16 mouse cellular contexts compared by ENCODE assay signal in the genomic region with DNA sequence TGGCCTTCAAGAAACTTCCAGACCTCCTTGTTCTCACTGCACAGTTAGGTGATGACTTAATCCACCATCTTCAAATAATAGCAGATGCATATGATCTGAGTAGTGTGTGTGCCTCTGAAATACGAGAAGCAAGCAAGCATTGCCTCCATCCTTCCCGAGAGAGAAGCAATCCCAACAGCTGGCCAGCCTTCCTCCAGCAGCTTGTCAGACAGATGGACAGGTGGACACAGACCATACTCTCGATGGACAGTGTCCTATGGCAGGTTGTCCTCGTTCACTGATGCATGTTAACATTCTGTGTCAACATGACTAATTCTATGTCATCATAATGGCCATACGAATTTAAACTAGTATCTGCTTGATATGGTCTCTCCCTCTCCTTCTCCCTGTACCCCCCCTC. TPM values are rescaled to one million over a fixed set of nuclear protein-coding genes. Genes with fewer than 3 reads are reported as not detected.
"Had no signal": no experiment of that assay in that cellular context is flagged by ENCODE, and none has a peak within 500 bp of the region (broad histone marks: within the 10 kb centered on the region; RNA-seq: fewer than 3 reads in every experiment).

No protein-coding gene starts in this region.

- H3K4me1 ChIP-seq: liver, embryonic 12.5 days had no signal

- H3K27me3 ChIP-seq: liver, embryonic 12.5 days; neural tube, embryonic 13.5 days; neural tube, embryonic 15.5 days; stomach, embryonic 15.5 days had no signal

- H3K9me3 ChIP-seq: liver, embryonic 12.5 days; midbrain, embryonic 13.5 days; neural tube, embryonic 13.5 days; neural tube, embryonic 15.5 days; stomach, embryonic 15.5 days had no signal

- H3K27ac ChIP-seq: liver, embryonic 12.5 days; liver, embryonic 14.5 days; midbrain, embryonic 13.5 days; neural tube, embryonic 13.5 days; stomach, embryonic 15.5 days; stomach, postnatal 0 days had no signal

- H3K9ac ChIP-seq: liver, embryonic 12.5 days; liver, embryonic 14.5 days; lung, embryonic 14.5 days; neural tube, embryonic 13.5 days; neural tube, embryonic 15.5 days; stomach, embryonic 15.5 days had no signal

- DNase-seq: lung, adult 18-20 months; lung, postnatal 10 days; lung, postnatal 4 days; right cerebral cortex, adult 18-20 months; thymus, adult 2 months; thymus, postnatal 25 days; thymus, postnatal 4 days had no signal

- H3K4me3 ChIP-seq: liver, embryonic 12.5 days; midbrain, embryonic 13.5 days; neural tube, embryonic 13.5 days; neural tube, embryonic 15.5 days; stomach, embryonic 15.5 days had no signal

- ATAC-seq: liver, embryonic 12.5 days had no signal

- H3K36me3 ChIP-seq: liver, embryonic 12.5 days; midbrain, embryonic 13.5 days; neural tube, embryonic 13.5 days; neural tube, embryonic 15.5 days; stomach, embryonic 15.5 days had no signal

- H3K4me2 ChIP-seq: liver, embryonic 12.5 days; lung, embryonic 14.5 days; stomach, embryonic 15.5 days had no signal

RNA-seq across cellular contexts. Expression of a gene that starts 25.8 kb away (rescaled TPM):
- polyA plus RNA-seq: liver, embryonic 12.5 days; neural tube, embryonic 11.5 days had no signal
